Mouse (Mus musculus): Measurements from ENCODE around the gene Dock6. TPM values are rescaled to one million over a fixed set of nuclear protein-coding genes. Genes with fewer than 3 reads are reported as not detected.

The Dock6 gene
- total and polyA plus RNA-seq, 3 experiments, result 0.79 to 3.6 (median 3.3) TPM

- H3K4me3 ChIP-seq (replicated peaks in 1 of 3; ENCODE audit: low read depth in 2 of 3, low read length in 2 of 3, poor library complexity in 1 of 3), result no peak overlapping the region
- H3K4me1 ChIP-seq (ENCODE audit: control insufficient read depth in 1 of 2, insufficient read depth in 2 of 2), result peaks cover 11 to 17% of the 10 kb centered on the region in 2 experiments
- no peak overlapping the region for H3K4me2 ChIP-seq (ENCODE audit: insufficient read depth, low read depth, poor library complexity, severe bottlenecking)
- H3K36me3 ChIP-seq (replicated peaks in 1 of 2; ENCODE audit: control insufficient read depth in 1 of 2, insufficient read depth in 1 of 2, low read length in 1 of 2), result no peaks in the 10 kb centered on the region
- dilution Hi-C loops (cut with MboI; ENCODE audit: extremely low pct_ligation_motif_present, extremely low pct_unique_long_range_greater_than_20kb, low sequenced_read_pairs), result no loop called here
- peaks cover 13% of the 10 kb centered on the region for H3K27me3 ChIP-seq (replicated peaks)
- no peak overlapping the region for H3K27ac ChIP-seq (ENCODE audit: insufficient read depth, low read depth)
- peaks cover 9% of the 10 kb centered on the region for H3K9me3 ChIP-seq (replicated peaks; ENCODE audit: low read length)
- in situ Hi-C loops (cut with MboI; ENCODE audit: low pct_ligation_motif_present, low pct_unique_long_range_greater_than_20kb, low sequenced_read_pairs), result no loop called here
- TF ChIP-seq ETS1 (conservative IDR thresholded peaks at IDR 0.05; ENCODE audit: low read depth, low read length) (no peak), CTCF (conservative IDR thresholded peaks at IDR 0.05 in 1 of 2, IDR thresholded peaks at IDR 0.05 in 1 of 2; ENCODE audit: low read depth in 2 of 2, low read length in 2 of 2) (no peak), ELF1 (IDR thresholded peaks at IDR 0.05; ENCODE audit: low read depth, low read length) (no peak), TCF12 (IDR thresholded peaks at IDR 0.05; ENCODE audit: low read depth, low read length) (no peak)
- DNase-seq (ENCODE audit: extremely low read depth), result no peak
- H3K79me2 ChIP-seq (replicated peaks; ENCODE audit: control insufficient read depth, extremely low read depth, insufficient read depth, poor library complexity, severe bottlenecking), result no peaks in the 10 kb centered on the region
- no peak overlapping the region for H3K9ac ChIP-seq (ENCODE audit: insufficient read depth, low read depth)
Measured at GRCm38 (mm10) chr9:21857501-21857900, 5.1 kb upstream of the Dock6 start.

- Histone ChIP-seq H3K9me3 (replicated peaks; ENCODE audit: low read length) (peaks cover 3% of the 10 kb centered on the region), H3K36me3 (replicated peaks in 1 of 2; ENCODE audit: control insufficient read depth in 1 of 2, insufficient read depth in 1 of 2, low read length in 1 of 2) (no peaks in the 10 kb centered on the region), H3K4me1 (ENCODE audit: control insufficient read depth in 1 of 2, insufficient read depth in 2 of 2) (peaks cover 11 to 24% of the 10 kb centered on the region in 2 experiments), H3K27ac (ENCODE audit: insufficient read depth, low read depth) (no peak overlapping the region), H3K4me2 (ENCODE audit: insufficient read depth, low read depth, poor library complexity, severe bottlenecking) (no peak overlapping the region), H3K4me3 (replicated peaks in 1 of 3; ENCODE audit: low read depth in 2 of 3, low read length in 2 of 3, poor library complexity in 1 of 3) (no peak overlapping the region), H3K79me2 (replicated peaks; ENCODE audit: control insufficient read depth, extremely low read depth, insufficient read depth, poor library complexity, severe bottlenecking) (no peaks in the 10 kb centered on the region), H3K9ac (ENCODE audit: insufficient read depth, low read depth) (no peak overlapping the region), H3K27me3 (replicated peaks) (peaks cover 22% of the 10 kb centered on the region)
- no peak for DNase-seq (ENCODE audit: extremely low read depth)
- in situ Hi-C loops (cut with MboI; ENCODE audit: low pct_ligation_motif_present, low pct_unique_long_range_greater_than_20kb, low sequenced_read_pairs) (no loop called here), dilution Hi-C loops (cut with MboI; ENCODE audit: extremely low pct_ligation_motif_present, extremely low pct_unique_long_range_greater_than_20kb, low sequenced_read_pairs) (no loop called here)
- TF ChIP-seq SMC3 (IDR thresholded peaks at IDR 0.05; ENCODE audit: low read depth, low read length) (no peak), EP300 (IDR thresholded peaks at IDR 0.05; ENCODE audit: low read length) (no peak), E2F4 (IDR thresholded peaks at IDR 0.05; ENCODE audit: insufficient replicate concordance, low read depth, low read length) (no peak), MEF2A (IDR thresholded peaks at IDR 0.05; ENCODE audit: borderline replicate concordance, low read depth, low read length) (no peak), JUND (conservative IDR thresholded peaks at IDR 0.05; ENCODE audit: low read depth, low read length) (no peak), GABPA (IDR thresholded peaks at IDR 0.05; ENCODE audit: insufficient replicate concordance, low read depth, low read length) (no peak), MAFK (IDR thresholded peaks at IDR 0.05; ENCODE audit: insufficient replicate concordance, low read length) (no peak), CTCF (conservative IDR thresholded peaks at IDR 0.05 in 1 of 2, IDR thresholded peaks at IDR 0.05 in 1 of 2; ENCODE audit: low read depth in 2 of 2, low read length in 2 of 2) (no peak), IRF4 (IDR thresholded peaks at IDR 0.05; ENCODE audit: low read depth, low read length) (no peak), USF1 (IDR thresholded peaks at IDR 0.05; ENCODE audit: low read depth, low read length) (no peak), ZMIZ1 (IDR thresholded peaks at IDR 0.05; ENCODE audit: low read depth, low read length) (no peak), KAT2A (IDR thresholded peaks at IDR 0.05; ENCODE audit: insufficient replicate concordance, low read length) (no peak), RAD21 (IDR thresholded peaks at IDR 0.05; ENCODE audit: low read depth, low read length) (no peak)
Measured at GRCm38 (mm10) chr9:21854894-21855293, 2.5 kb upstream of the Dock6 start.
